Mouse (Mus musculus): Measurements from ENCODE around the gene Rtn4.
"Not testable (repeated sequence)": the region's sequence is repeated elsewhere in the genome, so short reads cannot be mapped to it uniquely, and the experiment has no call there.

Gene Rtn4

DNA sequence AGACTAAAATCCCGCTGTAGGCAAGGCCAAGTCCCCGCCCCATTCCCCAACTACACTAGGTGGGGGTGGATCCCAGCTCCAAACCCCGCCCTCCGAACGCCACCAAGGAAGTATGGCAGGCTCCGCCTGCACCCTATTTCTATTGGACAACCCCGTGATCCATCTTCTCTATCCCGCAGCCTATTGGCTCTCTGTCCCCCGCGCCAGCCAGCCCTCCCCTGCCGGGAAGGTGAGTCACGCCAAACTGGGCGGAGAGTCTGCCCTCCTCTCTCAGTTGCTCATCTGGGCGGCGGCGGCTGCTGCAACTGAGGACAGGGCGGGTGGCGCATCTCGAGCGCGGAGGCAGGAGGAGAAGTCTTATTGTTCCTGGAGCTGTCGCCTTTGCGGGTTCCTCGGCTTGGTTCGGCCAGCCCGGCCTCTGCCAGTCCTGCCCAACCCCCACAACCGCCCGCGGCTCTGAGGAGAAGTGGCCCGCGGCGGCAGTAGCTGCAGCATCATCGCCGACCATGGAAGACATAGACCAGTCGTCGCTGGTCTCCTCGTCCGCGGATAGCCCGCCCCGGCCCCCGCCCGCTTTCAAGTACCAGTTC, at the start of gene Rtn4:
Gene Rtn4, plus strand, starts transcription at position 265 of the 590 bp plus-strand sequence.
- DNase-seq (ENCODE audit: low spot score in 2 of 2): peak; percentile 97

DNA sequence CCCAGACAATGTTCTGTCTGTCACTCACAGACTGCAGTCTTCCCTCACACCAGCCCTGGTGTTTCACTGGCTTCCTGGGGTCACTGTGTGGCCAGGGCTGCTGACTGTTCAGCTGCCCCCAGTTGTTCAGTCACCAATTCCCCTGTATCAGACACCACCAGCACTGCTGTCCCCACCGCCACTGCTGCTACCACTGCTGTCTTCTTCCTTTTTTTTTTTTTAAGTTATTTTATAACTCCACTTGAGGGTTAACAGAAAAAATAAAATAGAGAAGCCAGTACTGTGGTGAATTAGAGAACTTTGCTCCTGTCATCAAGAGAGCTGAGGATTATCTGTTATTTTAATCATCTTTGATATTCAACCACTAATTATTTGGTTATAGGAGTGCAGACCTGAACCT, 48.3 kb upstream of the Rtn4 start:
- no peak for DNase-seq (ENCODE audit: low spot score in 2 of 2)

DNA sequence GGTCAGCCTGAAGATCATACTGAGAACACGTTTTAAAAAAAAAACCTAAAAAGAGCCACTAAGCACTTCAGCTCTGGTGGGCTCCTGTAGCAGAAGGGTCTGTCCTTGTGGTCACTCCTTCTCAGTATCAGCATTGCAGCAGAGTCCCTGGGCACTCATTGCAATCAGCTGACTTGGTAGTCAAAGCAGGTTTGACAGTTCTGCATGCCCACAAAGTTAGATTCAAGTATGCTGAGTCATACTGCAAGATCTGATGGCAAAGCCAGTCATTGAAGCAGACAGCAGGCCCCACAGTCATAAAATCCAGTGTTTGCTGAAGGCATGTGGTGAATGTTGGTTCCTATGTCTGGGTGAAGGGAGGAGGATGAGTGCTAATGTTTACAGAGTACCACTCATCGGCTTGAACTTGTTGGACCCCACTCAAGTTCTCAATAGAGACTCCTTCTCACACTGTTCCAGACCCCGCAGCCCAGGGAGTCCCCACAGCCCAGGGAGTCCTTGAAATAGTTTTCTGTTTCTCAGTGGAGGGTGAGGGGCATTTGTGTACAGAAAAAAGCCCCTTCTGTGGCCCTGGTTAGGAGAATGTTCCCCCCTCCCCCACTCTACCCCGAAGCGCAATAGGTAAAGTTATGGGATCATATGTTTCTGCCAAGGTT, 47.2 kb upstream of the Rtn4 start:
- no peak for DNase-seq (ENCODE audit: low spot score in 2 of 2)

DNA sequence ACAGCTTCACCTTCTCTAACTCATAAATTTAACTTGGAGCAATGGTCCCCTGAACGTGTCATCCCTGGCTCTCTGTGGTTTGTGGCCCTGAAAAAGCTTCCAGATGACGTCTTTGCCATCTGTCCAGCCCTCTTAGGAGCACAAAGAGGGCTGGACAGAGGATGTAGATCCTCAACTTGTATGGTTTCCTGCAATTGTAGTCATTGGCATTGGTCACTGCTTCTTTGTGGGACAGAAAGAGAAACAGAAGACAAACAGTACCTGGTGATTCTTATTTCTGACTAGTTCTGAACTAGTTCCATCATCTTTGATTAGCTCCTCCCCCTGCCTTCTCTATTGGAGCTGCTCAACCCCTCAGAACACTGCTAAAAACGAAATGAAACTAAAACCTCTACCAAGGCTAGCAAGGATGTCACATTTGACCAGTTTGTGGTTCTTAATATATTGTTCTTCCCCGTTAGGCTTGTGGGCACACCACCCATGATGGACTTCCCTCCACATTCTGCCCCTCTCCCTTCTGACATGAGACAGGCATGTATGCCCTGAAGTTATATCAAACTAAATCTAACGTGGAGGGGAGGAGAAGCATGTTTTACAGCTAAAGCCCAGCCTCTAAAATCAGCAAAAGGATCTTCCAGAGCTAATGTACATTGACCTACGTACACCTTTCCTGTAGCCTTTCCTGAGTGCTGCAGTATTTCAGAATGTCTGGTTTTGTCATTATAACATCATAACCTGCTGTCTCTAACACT, 45.0 kb upstream of the Rtn4 start:
- DNase-seq (ENCODE audit: low spot score in 2 of 2): no peak

DNA sequence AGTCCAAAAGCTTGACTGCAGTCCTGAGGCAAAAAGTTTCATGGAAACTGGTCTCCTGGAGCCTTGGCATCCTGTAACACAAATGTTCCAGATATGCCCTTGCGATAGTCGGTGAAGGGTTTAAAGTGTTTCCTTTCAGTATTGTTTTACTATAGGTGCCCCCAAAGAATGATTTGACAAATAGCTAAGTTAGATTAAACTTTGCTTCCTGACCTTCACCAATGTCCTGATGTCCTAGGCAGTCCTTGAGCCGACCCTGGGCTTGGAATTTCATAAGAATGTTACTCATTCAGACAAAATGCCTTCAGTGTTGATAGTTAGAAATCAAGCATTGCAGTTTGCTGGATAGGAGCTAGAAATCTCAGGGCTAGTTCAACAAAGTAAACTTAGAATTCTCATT, 37.4 kb upstream of the Rtn4 start:
- not testable (repeated sequence) for DNase-seq (ENCODE audit: low spot score in 2 of 2)

DNA sequence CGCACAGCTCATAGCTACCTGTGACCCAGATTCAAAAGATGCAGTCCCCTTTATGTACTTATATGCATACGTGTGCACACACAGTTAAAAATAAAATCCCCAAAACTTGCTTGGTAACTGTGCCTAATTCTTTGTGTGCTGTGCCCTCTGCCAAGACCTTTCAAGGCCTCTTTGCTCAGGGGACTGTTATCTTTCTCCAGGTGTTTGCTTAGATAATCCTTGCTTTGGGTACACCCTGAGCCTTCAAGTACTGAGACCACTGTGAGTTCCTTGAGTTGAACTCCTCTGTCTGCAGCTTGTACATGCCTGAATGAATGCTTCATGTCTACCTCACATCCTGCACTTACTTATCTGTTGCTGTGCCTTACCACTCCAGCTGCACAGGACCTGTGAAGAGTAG, 32.0 kb upstream of the Rtn4 start:
- no peak for DNase-seq (ENCODE audit: low spot score in 2 of 2)

DNA sequence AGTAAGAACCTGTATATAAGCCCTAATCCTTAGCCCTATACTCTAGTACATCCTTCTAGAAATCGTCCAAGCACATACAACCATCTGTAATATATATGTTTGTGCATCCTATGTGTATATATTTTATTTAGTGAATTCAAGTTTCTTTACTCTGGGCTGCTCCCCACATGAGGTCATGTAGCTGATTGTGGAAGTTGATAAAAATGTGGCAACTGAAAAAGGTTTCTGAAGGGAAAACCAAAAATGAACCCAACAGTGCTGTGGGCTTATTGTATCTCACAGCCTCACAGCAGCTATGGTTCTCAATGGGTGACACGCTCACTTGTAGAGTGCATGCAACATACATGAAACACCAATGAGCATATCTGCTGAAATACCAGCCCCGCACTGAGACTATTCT, 25.1 kb upstream of the Rtn4 start:
- no peak for DNase-seq (ENCODE audit: low spot score in 2 of 2)

DNA sequence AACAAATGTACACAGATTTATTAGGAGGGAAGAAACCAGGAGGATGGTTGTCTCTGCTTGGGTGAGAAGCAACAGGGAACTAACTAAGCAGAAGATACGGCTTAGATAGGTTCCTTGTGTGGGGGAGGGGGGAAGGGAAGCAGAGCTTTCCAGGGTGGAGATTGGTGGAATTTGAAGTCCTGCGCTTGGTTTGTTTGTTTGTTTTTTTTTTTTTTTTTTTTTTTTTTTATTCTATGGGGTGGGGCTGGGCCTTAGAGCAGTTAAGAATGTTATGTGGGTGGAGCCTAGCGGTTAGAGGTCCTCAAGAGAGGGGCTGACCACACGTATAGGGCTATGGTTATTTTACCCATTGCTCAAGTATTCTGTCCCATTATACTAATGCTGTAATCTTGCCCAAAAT, 23.0 kb upstream of the Rtn4 start:
- no peak for DNase-seq (ENCODE audit: low spot score in 2 of 2)

DNA sequence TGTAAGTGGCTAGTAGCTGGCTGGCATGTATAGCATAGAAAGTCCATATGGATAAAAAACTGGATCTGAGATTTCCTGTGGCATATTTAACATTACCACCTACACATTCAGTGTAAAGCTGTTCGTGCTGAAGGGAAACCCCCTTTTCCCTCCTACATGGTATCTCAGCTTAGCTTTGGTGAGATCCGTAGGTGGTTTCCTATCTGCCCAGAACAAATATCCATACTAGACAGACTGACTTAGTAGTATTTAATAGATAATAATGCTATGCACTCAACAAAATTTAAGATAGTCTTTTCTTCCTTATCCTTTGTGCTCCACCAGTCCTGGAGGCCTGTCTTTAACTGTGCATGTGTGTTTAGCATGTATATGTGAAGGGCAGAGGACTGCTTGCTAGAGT, 19.4 kb upstream of the Rtn4 start:
- DNase-seq (ENCODE audit: low spot score in 2 of 2): no peak

DNA sequence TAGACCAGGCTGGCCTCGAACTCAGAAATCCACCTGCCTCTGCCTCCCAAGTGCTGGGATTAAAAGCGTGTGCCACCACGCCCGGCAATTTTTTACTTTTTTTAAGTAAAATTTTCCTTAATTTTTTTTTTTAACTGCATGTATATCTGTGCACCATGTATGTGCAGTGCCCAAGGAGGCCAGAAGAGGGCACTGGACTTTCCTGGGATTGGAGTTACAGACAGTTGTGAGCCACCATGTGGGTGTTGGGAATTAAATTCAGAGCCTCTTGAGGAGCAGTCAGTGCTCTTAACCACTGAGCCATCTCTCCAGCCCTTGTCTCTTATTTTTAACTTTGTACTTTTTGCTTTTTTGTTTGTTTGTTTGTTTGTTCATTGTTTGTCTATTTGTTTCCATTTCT, 16.0 kb upstream of the Rtn4 start:
- peak in 1 of 2 experiments; percentile 23 for DNase-seq (ENCODE audit: low spot score in 2 of 2)

DNA sequence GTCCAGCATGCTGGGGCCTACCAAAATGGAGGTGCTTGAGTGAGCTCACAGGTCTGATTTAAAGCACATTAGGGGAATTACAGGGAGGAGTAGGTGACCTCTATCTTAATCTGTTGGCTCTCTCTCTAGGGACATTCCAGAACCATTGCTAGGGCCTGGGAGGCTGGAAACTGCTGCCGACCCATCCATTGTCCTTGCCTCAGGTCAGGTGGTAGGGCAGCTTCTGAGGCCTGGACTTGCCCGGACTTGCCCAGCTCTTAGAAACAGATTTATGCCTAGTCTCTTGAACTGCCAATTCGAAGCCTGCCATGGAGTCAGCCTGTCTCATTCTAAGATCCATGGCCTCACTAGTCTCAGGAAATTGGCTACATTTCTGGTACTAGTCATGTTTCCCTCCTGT, 12.8 kb upstream of the Rtn4 start:
- no peak for DNase-seq (ENCODE audit: low spot score in 2 of 2)

DNA sequence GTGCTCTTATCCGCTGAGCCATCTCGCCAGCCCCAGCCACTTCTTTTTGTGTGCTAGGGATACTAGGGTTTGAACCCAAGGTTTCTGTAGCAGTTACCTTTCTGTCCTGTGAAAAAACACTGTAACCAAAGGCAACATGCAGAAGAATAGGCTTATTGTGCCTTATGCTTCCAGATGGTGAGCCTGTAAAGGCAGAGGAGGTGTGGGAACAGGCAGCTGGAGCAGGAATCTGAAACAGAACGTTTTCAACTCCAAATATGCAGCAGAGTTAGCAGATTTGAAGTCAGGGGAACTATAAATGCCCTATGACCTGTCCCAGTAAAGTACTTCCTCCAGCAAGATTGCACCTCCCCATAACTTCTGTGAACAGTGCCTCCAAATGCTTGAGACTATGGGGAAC, 12.0 kb upstream of the Rtn4 start:
- DNase-seq (ENCODE audit: low spot score in 2 of 2): no peak

DNA sequence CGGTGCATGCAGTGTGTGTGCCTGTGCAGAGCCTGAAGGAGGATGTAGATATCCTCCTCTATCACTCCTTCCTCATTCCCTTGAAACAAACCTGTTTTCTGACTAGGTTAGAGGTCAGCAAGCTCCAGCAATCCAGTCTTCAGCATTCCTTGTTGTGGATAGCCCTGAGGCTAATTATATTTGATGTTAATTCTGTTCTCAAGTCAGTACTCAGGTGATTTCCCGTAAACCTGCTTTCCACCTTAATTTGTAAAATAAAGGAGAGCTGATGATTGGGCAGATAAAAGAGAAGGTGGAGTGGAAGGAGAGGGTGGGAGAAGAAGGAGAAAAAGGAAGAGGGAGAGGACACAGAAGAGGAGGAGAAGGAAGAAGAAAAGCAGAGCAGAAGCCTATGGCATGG, 8.5 kb upstream of the Rtn4 start:
- DNase-seq (ENCODE audit: low spot score in 2 of 2): no peak

DNA sequence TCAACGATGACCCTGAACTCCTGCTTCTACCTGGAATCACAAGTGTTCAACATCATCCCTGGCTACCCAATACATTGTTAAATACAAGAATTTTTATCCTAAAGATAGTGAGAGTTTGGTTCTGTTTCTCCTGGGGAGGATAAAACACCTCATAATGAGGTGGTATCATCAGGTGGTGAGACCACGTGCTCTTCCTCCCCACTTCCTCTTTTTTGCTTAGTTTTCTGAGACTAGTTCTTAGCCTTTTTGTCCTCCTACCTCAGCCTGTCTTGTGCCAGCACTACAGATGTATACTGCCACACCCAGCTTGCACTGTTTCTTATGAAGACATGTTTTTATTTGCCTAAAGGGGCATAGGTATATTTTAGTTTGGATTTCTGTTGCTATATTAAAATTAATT, 6.6 kb upstream of the Rtn4 start:
- DNase-seq (ENCODE audit: low spot score in 2 of 2): no peak

DNA sequence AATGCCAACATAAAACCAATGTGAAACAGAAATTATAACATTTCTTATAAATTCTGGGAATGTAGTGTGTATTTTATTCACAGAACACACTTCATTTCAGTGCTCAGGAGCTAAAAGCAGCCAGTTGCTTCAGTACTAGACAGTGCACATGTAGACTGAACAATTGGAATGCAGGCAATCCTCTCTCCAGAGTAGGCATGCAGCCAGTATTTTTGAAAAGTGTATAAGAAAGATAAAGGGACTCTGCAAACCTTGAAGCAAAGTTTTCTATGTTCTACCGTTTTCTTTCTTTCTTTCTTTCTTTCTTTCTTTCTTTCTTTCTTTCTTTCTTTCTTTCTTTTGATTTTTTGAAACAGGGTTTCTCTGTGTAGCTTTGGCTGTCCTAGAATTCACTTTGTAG, 1.2 kb upstream of the Rtn4 start:
- no peak for DNase-seq (ENCODE audit: low spot score in 2 of 2)

DNA sequence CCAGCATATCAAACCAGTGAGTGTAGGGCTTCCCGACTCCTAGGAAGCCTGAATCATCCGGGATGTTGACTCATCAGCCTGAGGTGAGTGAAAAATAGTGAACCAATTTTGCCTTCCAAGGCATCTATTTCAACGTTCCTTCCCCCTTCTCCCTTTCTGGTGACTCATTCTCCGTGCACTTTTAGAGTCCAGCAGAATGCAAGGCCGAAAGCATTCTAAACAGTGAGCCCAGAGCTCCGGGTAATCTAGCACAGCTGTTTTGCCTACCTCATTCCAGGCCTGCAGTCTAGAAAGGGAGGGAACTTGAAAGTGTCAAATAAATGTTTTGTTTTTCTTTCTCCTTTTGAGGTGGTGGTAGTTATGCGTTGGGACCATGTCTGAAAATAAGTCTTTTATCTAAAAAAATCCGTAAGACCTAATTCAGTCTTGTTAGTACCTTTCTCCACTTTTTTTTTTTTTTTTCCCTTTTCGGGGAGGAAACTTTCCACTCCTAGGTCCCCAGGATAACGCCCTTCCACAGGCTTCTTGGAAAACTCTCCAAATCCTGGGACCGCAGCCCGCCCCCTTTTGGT, 550 bp upstream of the Rtn4 start:
- DNase-seq (ENCODE audit: low spot score in 2 of 2): no peak

DNA sequence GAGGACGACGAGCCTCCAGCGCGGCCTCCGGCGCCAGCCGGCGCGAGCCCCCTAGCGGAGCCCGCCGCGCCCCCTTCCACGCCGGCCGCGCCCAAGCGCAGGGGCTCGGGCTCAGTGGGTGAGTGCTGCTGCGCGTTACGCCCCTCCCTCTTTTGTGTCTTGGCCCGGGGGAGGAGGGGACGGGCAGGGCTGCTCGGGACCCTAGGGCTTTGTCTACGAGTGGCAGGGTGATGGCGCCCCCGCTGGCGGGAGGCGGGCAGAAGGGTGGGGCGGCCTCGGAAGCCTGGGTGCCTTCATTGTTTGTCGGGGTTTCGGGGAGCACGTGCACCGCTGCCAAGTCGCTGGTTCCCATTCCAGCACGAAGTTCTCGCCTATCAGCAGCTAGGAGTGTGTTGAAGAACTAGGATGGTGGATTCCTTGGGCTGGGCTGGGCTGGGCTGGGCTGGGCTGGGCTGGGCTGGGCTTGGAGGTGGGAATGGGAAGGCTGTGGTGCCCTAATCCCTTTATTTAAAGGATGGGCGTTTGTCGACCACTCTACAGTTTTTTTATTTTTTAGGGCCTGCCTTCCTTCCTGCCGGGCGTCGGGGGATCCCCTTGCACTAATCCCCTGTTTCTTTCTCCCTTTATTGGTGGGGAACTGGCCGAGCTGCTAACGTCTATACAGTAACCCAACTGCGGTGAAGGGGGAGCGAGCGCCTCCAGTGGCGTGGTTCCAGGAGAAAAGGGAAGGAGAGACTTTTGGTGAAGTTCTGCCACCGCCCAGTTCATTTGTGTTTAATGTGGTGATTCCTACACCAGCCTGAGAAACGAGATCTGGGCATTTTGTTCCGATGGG, 1.0 kb downstream of the Rtn4 start:
- DNase-seq (ENCODE audit: low spot score in 2 of 2): peak; percentile 86 to 94

DNA sequence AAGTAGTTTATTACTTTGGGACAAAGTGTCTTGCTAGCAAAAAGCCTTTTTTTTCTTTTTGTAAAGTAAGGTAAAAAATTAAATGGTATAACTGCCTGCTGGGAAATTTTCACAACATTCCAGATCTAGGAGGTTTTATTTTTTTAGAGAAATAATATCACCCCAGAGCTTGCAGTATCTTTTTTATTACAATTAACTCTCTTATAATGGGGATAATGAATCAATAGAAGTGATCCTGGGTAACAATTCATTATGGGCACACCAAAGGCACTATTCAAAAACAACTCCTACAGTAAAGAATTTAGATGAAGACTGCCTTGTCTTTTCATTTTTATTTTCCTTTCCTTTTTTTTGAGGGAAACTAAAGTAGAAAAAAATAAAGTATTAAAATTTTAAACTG, 2.0 kb downstream of the Rtn4 start:
- no peak for DNase-seq (ENCODE audit: low spot score in 2 of 2)

DNA sequence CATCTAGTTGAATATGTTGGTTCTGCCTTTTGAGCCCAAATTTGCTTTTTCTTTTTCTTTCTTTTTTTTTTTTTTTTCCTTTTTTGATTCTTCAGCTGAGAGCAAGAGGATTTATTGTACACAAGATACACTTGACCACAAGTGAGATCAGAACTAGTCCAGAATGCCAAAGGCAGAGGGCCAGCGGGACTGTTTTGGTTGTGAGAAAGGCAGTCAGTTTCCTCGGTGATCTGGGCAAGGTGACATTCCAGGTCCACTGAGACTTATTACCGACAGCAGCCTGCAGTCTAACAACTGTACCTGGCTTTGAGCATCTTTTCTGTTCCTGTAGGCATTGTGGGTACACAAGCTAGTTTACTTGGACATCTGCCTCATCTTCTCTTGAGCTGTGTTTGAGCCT, 10.0 kb downstream of the Rtn4 start:
- DNase-seq (ENCODE audit: low spot score in 2 of 2): no peak

DNA sequence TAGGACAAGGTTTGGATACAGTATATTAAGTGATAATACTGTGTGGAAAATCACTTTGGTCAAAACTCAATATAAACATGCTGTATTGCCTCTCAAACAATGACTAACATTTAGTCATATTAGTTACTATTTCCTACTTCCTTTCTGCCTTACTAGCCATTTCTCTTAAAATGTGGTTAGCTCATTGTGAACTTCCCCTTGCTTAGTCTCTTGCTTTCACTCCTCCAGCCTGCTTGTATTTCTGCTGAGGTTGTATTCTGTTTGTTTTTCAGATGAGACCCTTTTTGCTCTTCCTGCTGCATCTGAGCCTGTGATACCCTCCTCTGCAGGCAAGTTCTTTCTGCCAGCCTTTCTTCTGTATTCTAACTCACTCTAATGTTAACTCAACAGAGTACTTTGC, 12.5 kb downstream of the Rtn4 start:
- no peak for DNase-seq (ENCODE audit: low spot score in 2 of 2)

DNA sequence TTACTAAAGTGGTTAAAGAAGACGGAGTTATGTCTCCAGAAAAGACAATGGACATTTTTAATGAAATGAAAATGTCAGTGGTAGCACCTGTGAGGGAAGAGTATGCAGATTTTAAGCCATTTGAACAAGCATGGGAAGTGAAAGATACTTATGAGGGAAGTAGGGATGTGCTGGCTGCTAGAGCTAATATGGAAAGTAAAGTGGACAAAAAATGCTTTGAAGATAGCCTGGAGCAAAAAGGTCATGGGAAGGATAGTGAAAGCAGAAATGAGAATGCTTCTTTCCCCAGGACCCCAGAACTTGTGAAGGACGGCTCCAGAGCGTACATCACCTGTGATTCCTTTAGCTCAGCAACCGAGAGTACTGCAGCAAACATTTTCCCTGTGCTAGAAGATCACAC, 14.1 kb downstream of the Rtn4 start:
- DNase-seq (ENCODE audit: low spot score in 2 of 2): no peak

DNA sequence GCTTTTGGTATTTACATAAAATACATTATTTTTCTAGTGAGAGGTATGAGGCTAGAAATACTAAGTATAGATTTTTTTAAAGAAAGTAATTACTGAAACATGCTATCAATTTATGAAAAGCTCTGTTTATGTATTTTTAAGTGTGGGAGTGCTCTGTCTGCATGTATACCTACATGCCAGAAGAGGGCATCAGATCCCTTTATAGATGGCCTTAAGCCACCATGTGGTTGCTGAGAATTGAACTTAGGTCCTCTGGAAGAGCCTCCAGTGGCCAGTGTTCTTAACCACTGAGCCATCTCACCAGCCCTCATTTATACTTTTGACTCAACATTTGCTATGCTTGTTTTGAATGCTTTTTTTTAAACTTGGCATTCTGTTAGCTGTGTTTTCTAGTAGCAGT, 16.8 kb downstream of the Rtn4 start:
- DNase-seq (ENCODE audit: low spot score in 2 of 2): no peak

Data from spleen, postnatal 4 days (tissue).